Mouse (Mus musculus) myocyte (in vitro differentiated cells): ENCODE results near the gene Radil. TPM values are rescaled to one million over a fixed set of nuclear protein-coding genes. Genes with fewer than 3 reads are reported as not detected.
A peak's percentile ranks its signal among the peaks of the same experiment; 100 is the strongest.

Experiments
- H3K27me3 ChIP-seq: one replicate; pipeline ENCODE4 v1.6.1; 2011; ENCODE audit not compliant: control insufficient read depth, insufficient read depth, insufficient read length
- H3K36me3 ChIP-seq: one replicate; pipeline ENCODE4 v1.6.1; 2011; ENCODE audit not compliant: control insufficient read depth, insufficient read depth
- H3K4me2 ChIP-seq: one replicate; pipeline ENCODE4 v1.6.1; 2011; ENCODE audit warnings: low read depth, control low read depth
- H3K4me3 ChIP-seq: one replicate; pipeline ENCODE4 v1.5.1; 2011; ENCODE audit warnings: mild to moderate bottlenecking, control low read depth, moderate library complexity
- H3K79me2 ChIP-seq: one replicate; pipeline ENCODE4 v1.6.1; 2011; ENCODE audit not compliant: control insufficient read depth, insufficient read depth
- H3ac ChIP-seq: one replicate; pipeline ENCODE4 v1.6.1; 2011; ENCODE audit not compliant: control insufficient read depth, insufficient read length
- CEBPB ChIP-seq: IDR thresholded peaks from 2 replicates; pipeline ENCODE4 v1.6.1; 2011; ENCODE audit warnings: mild to moderate bottlenecking, moderate library complexity; ENCODE audit not compliant: poor library complexity, insufficient read depth, severe bottlenecking
- E2F4 ChIP-seq: IDR thresholded peaks from one replicate; pipeline ENCODE4 v1.6.1; 2011; ENCODE audit warnings: mild to moderate bottlenecking, control low read depth, moderate library complexity; ENCODE audit not compliant: insufficient read depth
- MAX ChIP-seq: IDR thresholded peaks from one replicate; pipeline ENCODE4 v1.6.1; 2011; ENCODE audit warnings: low read depth, mild to moderate bottlenecking, control low read depth
- MYOD1 ChIP-seq, 3 experiments: IDR thresholded peaks; one replicate each; pipeline ENCODE4 v1.6.1; 2011; ENCODE audit warnings: control low read depth in 2 of 3, low read depth in 2 of 3, mild to moderate bottlenecking in 2 of 3, moderate library complexity in 1 of 3; ENCODE audit not compliant: insufficient read length in 2 of 3, control insufficient read depth in 1 of 3
- MYOG ChIP-seq, 3 experiments: IDR thresholded peaks; one replicate each; pipeline ENCODE4 v1.6.1; 2011; ENCODE audit warnings: control low read depth in 2 of 3, low read depth in 2 of 3, mild to moderate bottlenecking in 2 of 3; ENCODE audit not compliant: insufficient read length in 2 of 3, control insufficient read depth in 1 of 3, insufficient read depth in 1 of 3
- POLR2A ChIP-seq: IDR thresholded peaks from one replicate; pipeline ENCODE4 v1.6.1; 2011; ENCODE audit warnings: low read depth, mild to moderate bottlenecking, control low read depth, moderate library complexity; ENCODE audit not compliant: insufficient read length
- POLR2AphosphoS2 ChIP-seq: IDR thresholded peaks from one replicate; pipeline ENCODE4 v1.6.1; 2011; ENCODE audit warnings: low read depth, control low read depth; ENCODE audit not compliant: insufficient read length
- REST ChIP-seq: IDR thresholded peaks from one replicate; pipeline ENCODE4 v1.6.1; 2011; ENCODE audit warnings: mild to moderate bottlenecking, control low read depth, moderate library complexity; ENCODE audit not compliant: insufficient read depth, insufficient read length
- SRF ChIP-seq: IDR thresholded peaks from one replicate; pipeline ENCODE4 v1.6.1; 2011; ENCODE audit warnings: low read depth; ENCODE audit not compliant: control insufficient read depth, insufficient read length
- TCF12 ChIP-seq: IDR thresholded peaks from one replicate; pipeline ENCODE4 v1.6.1; 2011; ENCODE audit warnings: mild to moderate bottlenecking, control low read depth; ENCODE audit not compliant: poor library complexity, insufficient read depth, severe bottlenecking
- TCF3 ChIP-seq: IDR thresholded peaks from one replicate; pipeline ENCODE4 v1.6.1; 2011; ENCODE audit warnings: low read depth, control low read depth; ENCODE audit not compliant: insufficient read length
- USF1 ChIP-seq: IDR thresholded peaks from one replicate; pipeline ENCODE4 v1.6.1; 2011; ENCODE audit warnings: low read depth, mild to moderate bottlenecking, control low read depth, moderate library complexity
- polyA plus RNA-seq: library from polyadenylated mRNA; unstranded; fragments of >200 nt; fragmentation: generic; extraction: Trizol; gene quantifications from one replicate; pipeline ENCODE4 v1.2.1, GENCODE M21; 2012; ENCODE audit warnings: missing spikeins

Radil gene
- polyA plus RNA-seq, 1 experiment: 1.6 TPM

- TF ChIP-seq CEBPB: no peak
- TF ChIP-seq POLR2AphosphoS2: no peak
- TF ChIP-seq MYOG (IDR thresholded peaks at IDR 0.05; ENCODE audit: control insufficient read depth in 1 of 3, insufficient read depth in 1 of 3, insufficient read length in 2 of 3, low read depth in 2 of 3): no peak
- no peak for TF ChIP-seq USF1
- no peak for TF ChIP-seq SRF
- no peak for TF ChIP-seq TCF12
- TF ChIP-seq TCF3: no peak
- no peak for TF ChIP-seq MAX
- no peak for TF ChIP-seq MYOD1 (IDR thresholded peaks at IDR 0.05; ENCODE audit: control insufficient read depth in 1 of 3, insufficient read length in 2 of 3, low read depth in 2 of 3)
- TF ChIP-seq REST: no peak
- TF ChIP-seq E2F4: no peak
- Histone ChIP-seq H3K79me2 (no peaks in the 10 kb centered on the region), H3K4me2 (no peak overlapping the region), H3K36me3 (no peaks in the 10 kb centered on the region), H3ac (no peak overlapping the region), H3K4me3 (no peak overlapping the region), H3K27me3 (no peaks in the 10 kb centered on the region)
Observed at GRCm38 (mm10) chr5:142473696-142474095, 77.2 kb downstream of the Radil start.

DNA sequence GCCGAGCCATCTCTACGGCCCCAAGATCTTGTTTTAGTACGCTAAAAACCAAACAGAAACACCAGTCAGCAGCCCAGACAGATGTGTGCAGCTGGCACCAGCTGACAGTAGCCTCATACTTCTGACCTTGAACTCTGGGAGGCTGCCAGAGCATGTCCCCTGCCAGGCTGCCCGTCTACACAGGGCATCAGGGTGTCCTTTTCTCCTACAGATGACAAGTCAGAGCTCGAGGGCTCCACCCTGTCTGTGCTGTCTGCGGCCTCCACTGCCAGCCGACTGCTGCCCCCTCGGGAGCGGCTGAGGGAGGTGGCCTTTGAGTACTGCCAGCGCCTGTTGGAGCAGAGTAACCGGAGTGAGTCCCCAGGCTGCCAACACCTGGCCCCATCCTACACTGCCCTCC, 81.1 kb downstream of the Radil start:
- H3K4me2 ChIP-seq: no peak overlapping the region
- H3ac ChIP-seq: no peak overlapping the region
- TF ChIP-seq MYOG (IDR thresholded peaks at IDR 0.05; ENCODE audit: control insufficient read depth in 1 of 3, insufficient read depth in 1 of 3, insufficient read length in 2 of 3, low read depth in 2 of 3): no peak
- no peak for TF ChIP-seq POLR2A
- TF ChIP-seq SRF: no peak
- TF ChIP-seq USF1: no peak
- TF ChIP-seq CEBPB: no peak
- TF ChIP-seq MAX: no peak
- TF ChIP-seq TCF12: no peak
- no peak for TF ChIP-seq E2F4
- TF ChIP-seq TCF3: no peak
- no peak overlapping the region for H3K4me3 ChIP-seq
- no peaks in the 10 kb centered on the region for H3K79me2 ChIP-seq
- no peaks in the 10 kb centered on the region for H3K27me3 ChIP-seq
- no peaks in the 10 kb centered on the region for H3K36me3 ChIP-seq

- Histone ChIP-seq H3K36me3 (no peaks in the 10 kb centered on the region), H3K79me2 (no peaks in the 10 kb centered on the region), H3K4me3 (no peak overlapping the region), H3K27me3 (no peaks in the 10 kb centered on the region), H3ac (no peak overlapping the region), H3K4me2 (no peak overlapping the region)
- TF ChIP-seq E2F4: no peak
- no peak for TF ChIP-seq CEBPB
- no peak for TF ChIP-seq SRF
- TF ChIP-seq USF1: no peak
- no peak for TF ChIP-seq TCF12
- TF ChIP-seq MAX: no peak
- TF ChIP-seq TCF3: no peak
Observed at GRCm38 (mm10) chr5:142468375-142468774, 82.5 kb downstream of the Radil start.

DNA sequence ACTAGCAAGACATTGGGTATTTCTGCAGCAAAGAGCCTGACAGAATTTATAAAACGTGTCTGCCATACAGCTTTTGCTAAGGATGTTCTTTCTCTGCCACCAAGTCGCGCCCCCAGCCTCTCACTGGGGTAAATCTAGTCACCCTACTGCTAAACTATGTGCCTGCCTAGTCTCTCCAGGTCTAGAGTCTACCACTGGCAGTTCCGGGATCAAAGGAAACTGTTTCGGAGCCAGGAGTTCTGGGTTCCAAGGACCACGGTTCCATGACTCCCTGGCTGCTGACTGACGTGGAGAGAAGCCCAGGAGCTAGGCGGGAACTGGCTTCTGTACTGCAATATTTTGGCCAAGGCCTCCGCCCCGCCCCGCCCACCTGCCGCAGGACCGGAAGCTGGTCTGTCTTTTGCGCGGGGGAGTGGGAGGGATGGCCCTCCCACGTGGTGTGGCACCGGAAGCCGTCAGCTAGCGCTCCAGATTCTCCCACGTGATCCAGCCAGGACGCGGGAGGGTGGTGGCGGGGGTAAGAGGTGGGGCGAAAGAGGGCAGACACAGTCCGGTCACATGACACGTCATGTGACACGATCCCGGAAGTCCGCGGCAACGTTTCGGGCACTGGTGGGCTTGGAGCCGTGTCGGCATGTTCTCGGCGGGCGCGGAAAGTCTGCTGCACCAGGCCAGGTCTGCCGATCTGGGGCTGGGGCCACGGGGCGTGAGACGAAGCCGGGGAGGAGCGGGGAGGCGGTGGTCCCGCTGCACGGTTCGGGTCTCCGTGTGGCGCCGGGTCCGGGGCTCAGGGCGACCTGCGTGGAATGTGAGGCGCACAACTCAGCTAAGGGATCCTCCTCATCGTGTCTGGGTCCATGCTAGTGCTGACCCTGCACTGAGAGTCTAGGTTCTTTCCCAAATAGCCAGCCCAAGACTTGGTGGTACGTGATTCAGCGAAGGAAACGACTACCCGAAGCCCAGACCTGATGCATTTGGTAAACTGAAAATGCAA, 87.1 kb downstream of the Radil start, which contains the start of gene Ap5z1:
Ap5z1 (plus strand) TSS at position 484 of the 994 bp plus-strand sequence.
- TF ChIP-seq CEBPB (no peak), TCF3 (no peak), POLR2AphosphoS2 (peak; percentile 96), USF1 (peak; percentile 93), REST (no peak), MYOD1 (IDR thresholded peaks at IDR 0.05; ENCODE audit: control insufficient read depth in 1 of 3, insufficient read length in 2 of 3, low read depth in 2 of 3) (no peak), MAX (no peak), E2F4 (no peak), TCF12 (no peak), MYOG (IDR thresholded peaks at IDR 0.05; ENCODE audit: control insufficient read depth in 1 of 3, insufficient read depth in 1 of 3, insufficient read length in 2 of 3, low read depth in 2 of 3) (peak in 2 of 3 experiments; percentile 1 to 17), POLR2A (peak; percentile 74), SRF (no peak)
- H3K79me2 ChIP-seq: no peaks in the 10 kb centered on the region
- peak within 1 kb of the TSS; percentile 87 for H3K4me2 ChIP-seq
- H3K36me3 ChIP-seq: no peaks in the 10 kb centered on the region
- no peaks in the 10 kb centered on the region for H3K27me3 ChIP-seq
- peak within 1 kb of the TSS; percentile 66 for H3ac ChIP-seq
- peak within 1 kb of the TSS; percentile 51 for H3K4me3 ChIP-seq
